Mouse (Mus musculus) myocyte (in vitro differentiated cells): Measurements from ENCODE around the gene Ppfia1.

Source experiments
- CEBPB ChIP-seq: IDR thresholded peaks from 2 replicates; pipeline ENCODE4 v1.6.1; 2011; ENCODE audit warnings: mild to moderate bottlenecking, moderate library complexity; ENCODE audit not compliant: poor library complexity, insufficient read depth, severe bottlenecking
- E2F4 ChIP-seq: IDR thresholded peaks from one replicate; pipeline ENCODE4 v1.6.1; 2011; ENCODE audit warnings: mild to moderate bottlenecking, control low read depth, moderate library complexity; ENCODE audit not compliant: insufficient read depth
- USF1 ChIP-seq: IDR thresholded peaks from one replicate; pipeline ENCODE4 v1.6.1; 2011; ENCODE audit warnings: low read depth, mild to moderate bottlenecking, control low read depth, moderate library complexity

GRCm38 (mm10) chr7:144503959-144504358 lies 49.6 kb downstream of the Ppfia1 start:
- TF ChIP-seq CEBPB: no peak
- no peak for TF ChIP-seq E2F4
- TF ChIP-seq USF1: no peak
